33 mouse cellular contexts compared by ENCODE assay signal in the genomic region with DNA sequence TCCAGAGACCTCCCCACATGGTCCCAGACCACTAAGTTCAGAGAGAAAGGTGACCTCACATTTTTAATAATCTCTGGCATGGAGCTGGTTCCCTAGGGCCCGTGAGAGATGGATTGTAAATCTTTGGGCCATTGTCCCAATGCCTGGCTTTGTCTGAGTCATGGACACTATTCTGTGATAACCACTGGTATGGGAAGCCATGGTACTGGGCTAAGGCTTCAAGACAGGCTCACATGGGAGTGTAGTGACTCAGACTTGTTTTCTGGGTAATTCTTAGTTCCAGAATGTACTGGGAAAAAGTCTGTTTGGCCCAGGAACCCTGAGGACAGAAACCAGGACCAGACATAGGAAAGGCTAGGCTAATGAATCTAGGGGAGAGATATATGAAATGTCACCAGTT. TPM values are rescaled to one million over a fixed set of nuclear protein-coding genes. Genes with fewer than 3 reads are reported as not detected.
DNase-seq lines count a peak whose midpoint lies in the region; ATAC-seq lines count a peak whose summit lies in the region.
"Had no signal": no experiment of that assay in that cellular context is flagged by ENCODE, and none has a peak within 500 bp of the region (broad histone marks: within the 10 kb centered on the region; RNA-seq: fewer than 3 reads in every experiment).

No protein-coding gene starts in this region.

- H3K27me3 ChIP-seq in intestine, embryonic 15.5 days (replicated peaks): no peaks in the 10 kb centered on the region; the same call in 1 of the 2 replicates
- H3K27me3 ChIP-seq: CH12.LX, Patski had no signal

- no peak overlapping the region for H3K27ac ChIP-seq in intestine, embryonic 15.5 days
- H3K27ac ChIP-seq: embryonic facial prominence, embryonic 13.5 days; embryonic facial prominence, embryonic 15.5 days; forebrain, embryonic 13.5 days; forebrain, embryonic 15.5 days had no signal

- peaks cover 16% of the 10 kb centered on the region for H3K4me1 ChIP-seq in intestine, embryonic 15.5 days (replicated peaks)

- ATAC-seq in intestine, embryonic 15.5 days: no peak
- ATAC-seq: activated CD4-positive, CD25-positive, alpha-beta regulatory T cell, adult 4 months; CD4-positive, CD25-positive, alpha-beta regulatory T cell, adult 4 months; forebrain, embryonic 13.5 days; forebrain, embryonic 15.5 days; forebrain, postnatal 0 days; Patski had no signal

- H3K4me2 ChIP-seq in intestine, embryonic 15.5 days (replicated peaks): no peak overlapping the region
- H3K4me2 ChIP-seq: embryonic facial prominence, embryonic 13.5 days; embryonic facial prominence, embryonic 15.5 days; forebrain, embryonic 13.5 days; forebrain, embryonic 15.5 days had no signal

- H3K9me3 ChIP-seq in intestine, embryonic 15.5 days: no peaks in the 10 kb centered on the region
- H3K9me3 ChIP-seq: embryonic facial prominence, embryonic 15.5 days; forebrain, embryonic 15.5 days had no signal

- DNase-seq in adrenal gland, adult 2 months: peak; percentile 24
- DNase-seq in adrenal gland, adult 18-20 months (ENCODE audit: low spot score in 2 of 2): no peak
- DNase-seq in 3T3-L1 (ENCODE audit: low read depth, low spot score): peak; percentile 88
- peak; percentile 42 for DNase-seq in Muller cell, postnatal 12 days (ENCODE audit: inconsistent ontology term)
- DNase-seq in adipocyte (ENCODE audit: low spot score): peak; percentile 38
- no peak for DNase-seq in cerebellum, adult 9-11 months
- DNase-seq in retina, embryonic 14.5 days (ENCODE audit: low spot score): no peak
- DNase-seq: adrenal gland, adult 8-10 months; adrenal gland, postnatal 25 days; B cell, adult 2 months; cerebellum, adult 11 months; cerebellum, adult 18-20 months; cerebellum, adult 8-10 months; cerebellum, postnatal 10 days; cerebellum, postnatal 25 days; embryo, embryonic 11 days; forebrain, postnatal 0 days had no signal

- H3K36me3 ChIP-seq in intestine, embryonic 15.5 days: no peaks in the 10 kb centered on the region
- H3K36me3 ChIP-seq: embryonic facial prominence, embryonic 13.5 days; embryonic facial prominence, embryonic 15.5 days; forebrain, embryonic 15.5 days had no signal

- no peak overlapping the region for H3K9ac ChIP-seq in intestine, embryonic 15.5 days
- H3K9ac ChIP-seq: embryonic facial prominence, embryonic 13.5 days; embryonic facial prominence, embryonic 15.5 days; forebrain, embryonic 13.5 days; forebrain, embryonic 15.5 days; forebrain, postnatal 0 days had no signal

- no peak overlapping the region for H3K4me3 ChIP-seq in intestine, embryonic 15.5 days (replicated peaks)
- H3K4me3 ChIP-seq: embryonic facial prominence, embryonic 13.5 days; embryonic facial prominence, embryonic 15.5 days; erythroblast, embryonic 14.5 days; forebrain, embryonic 13.5 days; forebrain, embryonic 15.5 days had no signal

- 79% methylated on average over 1 of the region's 1 CpGs for WGBS in intestine, embryonic 15.5 days

RNA-seq across cellular contexts. Expression of gene Kifc5b, which starts 34.2 kb away (rescaled TPM):
- total RNA-seq in adrenal gland, adult 2 months (2021): 1 to 10 TPM; 1.0 to 1.3 TPM
- polyA plus RNA-seq in adrenal gland, adult 2 months (2012; rRNA removed): 1.2 and 2.1 TPM in 2 replicates
- total RNA-seq in adrenal gland, adult 18-20 months (2021): 1 to 10 TPM; 1.1 to 1.2 TPM
- polyA plus RNA-seq in intestine, embryonic 15.5 days (2015; fragmentation: Nextera tagmentation; extraction: Ambion mirVana): 5.1 and 6.5 TPM in 2 replicates

RNA-seq across cellular contexts. Expression of gene Nkx2-5, which starts 37.9 kb away (rescaled TPM):
- not detected for total RNA-seq in adrenal gland, adult 2 months (2021)
- polyA plus RNA-seq in adrenal gland, adult 2 months (2012; rRNA removed): 0.16 and 0.26 TPM in 2 replicates
- not detected for total RNA-seq in adrenal gland, adult 18-20 months (2021)
- polyA plus RNA-seq in intestine, embryonic 15.5 days (2015; fragmentation: Nextera tagmentation; extraction: Ambion mirVana): 0.14 TPM in 1 of 2 replicates, not detected in the other
- total RNA-seq: adrenal gland, adult 8-10 months; adrenal gland, postnatal 25 days; adrenal gland, postnatal 4 days; CH12.LX; G1E; gastrocnemius, adult 18-20 months had no signal
- polyA plus RNA-seq: activated CD4-positive, CD25-positive, alpha-beta regulatory T cell, adult 4 months; brain, embryonic 14.5 days; CD4-positive, CD25-positive, alpha-beta regulatory T cell, adult 4 months; cortical plate, adult 2 months; erythroblast, embryonic 14.5 days; forebrain, embryonic 11.5 days; forebrain, embryonic 13.5 days; forebrain, embryonic 15.5 days; forebrain, postnatal 0 days; G1E; Patski had no signal

RNA-seq across cellular contexts. Expression of gene Phf1, which starts 50.1 kb away (rescaled TPM):
- 10 to 100 TPM; 35.2 to 36.4 TPM for total RNA-seq in adrenal gland, adult 2 months (2021)
- 202 and 271 TPM in 2 replicates for polyA plus RNA-seq in adrenal gland, adult 2 months (2012; rRNA removed)
- 10 to 100 TPM; 45.4 to 46.7 TPM for total RNA-seq in adrenal gland, adult 18-20 months (2021)
- polyA plus RNA-seq in intestine, embryonic 15.5 days (2015; fragmentation: Nextera tagmentation; extraction: Ambion mirVana): 6.6 and 6.9 TPM in 2 replicates

RNA-seq across cellular contexts. Expression of gene Cuta, which starts 56.7 kb away (rescaled TPM):
- 100 to 1,000 TPM; 145 to 164 TPM for total RNA-seq in adrenal gland, adult 2 months (2021)
- 378 and 381 TPM in 2 replicates for polyA plus RNA-seq in adrenal gland, adult 2 months (2012; rRNA removed)
- 100 to 1,000 TPM; 129 to 141 TPM for total RNA-seq in adrenal gland, adult 18-20 months (2021)
- 246 and 261 TPM in 2 replicates for polyA plus RNA-seq in intestine, embryonic 15.5 days (2015; fragmentation: Nextera tagmentation; extraction: Ambion mirVana)

RNA-seq across cellular contexts. Expression of gene Syngap1, which starts 58.3 kb away (rescaled TPM):
- total RNA-seq in adrenal gland, adult 2 months (2021): 10 to 100 TPM; 14.3 to 21.8 TPM
- 51.6 and 56.0 TPM in 2 replicates for polyA plus RNA-seq in adrenal gland, adult 2 months (2012; rRNA removed)
- total RNA-seq in adrenal gland, adult 18-20 months (2021): 10 to 100 TPM; 16.6 to 19.1 TPM
- polyA plus RNA-seq in intestine, embryonic 15.5 days (2015; fragmentation: Nextera tagmentation; extraction: Ambion mirVana): 1.2 and 1.6 TPM in 2 replicates
- polyA plus RNA-seq: activated CD4-positive, CD25-positive, alpha-beta regulatory T cell, adult 4 months; CD4-positive, CD25-positive, alpha-beta regulatory T cell, adult 4 months had no signal

Comparison
In these comparisons a context has a peak if more than half of its experiments do, and no peak if none do; other contexts are left out.
1. DNase-seq: peak in adrenal gland, adult 2 months (single experiment), 3T3-L1 (single experiment), Muller cell, postnatal 12 days (single experiment) and adipocyte (single experiment); none in adrenal gland, adult 18-20 months (0 of 2), cerebellum, adult 9-11 months (single experiment) and retina, embryonic 14.5 days (single experiment).